Mouse (Mus musculus) liver, embryonic 15.5 days (tissue): ENCODE data around the gene Crebbp. TPM values are rescaled to one million over a fixed set of nuclear protein-coding genes. Genes with fewer than 3 reads are reported as not detected.

Experiments
- ATAC-seq: fragments of 200-750 bp; cut with Nextera tagmentation; 2 replicates; pipeline ENCODE4 v1.8.0; 2017; ENCODE audit warnings: moderate number of reproducible peaks, mild to moderate bottlenecking, moderate library complexity; ENCODE audit not compliant: insufficient read depth
- H3K27ac ChIP-seq: fragments of 300-500 bp; sonication (generic); replicated peaks from 2 replicates; pipeline ENCODE4 v1.5.1; 2015; ENCODE audit warnings: mild to moderate bottlenecking, inconsistent platforms
- H3K27me3 ChIP-seq: fragments of 300-500 bp; sonication (generic); 2 replicates; pipeline ENCODE4 v1.6.1; 2015; ENCODE audit warnings: mild to moderate bottlenecking, inconsistent platforms
- H3K36me3 ChIP-seq: fragments of 300-500 bp; sonication (generic); replicated peaks from 2 replicates; pipeline ENCODE4 v1.6.1; 2015; ENCODE audit warnings: moderate library complexity, mild to moderate bottlenecking, inconsistent platforms
- H3K4me1 ChIP-seq: fragments of 300-500 bp; sonication (generic); replicated peaks from 2 replicates; pipeline ENCODE4 v1.6.1; 2015; ENCODE audit warnings: inconsistent platforms
- H3K4me2 ChIP-seq: fragments of 300-500 bp; sonication (generic); 2 replicates; pipeline ENCODE4 v1.6.1; 2015; ENCODE audit warnings: moderate library complexity, mild to moderate bottlenecking, inconsistent platforms
- H3K4me3 ChIP-seq: fragments of 300-500 bp; sonication (generic); replicated peaks from 2 replicates; pipeline ENCODE4 v1.5.1; 2015; ENCODE audit warnings: mild to moderate bottlenecking, inconsistent platforms
- H3K9ac ChIP-seq: fragments of 300-500 bp; sonication (generic); 2 replicates; pipeline ENCODE4 v1.6.1; 2015; ENCODE audit warnings: moderate library complexity, mild to moderate bottlenecking, inconsistent platforms
- H3K9me3 ChIP-seq: fragments of 300-500 bp; sonication (generic); replicated peaks from 2 replicates; pipeline ENCODE4 v1.6.1; 2016; ENCODE audit warnings: inconsistent platforms
- WGBS: fragments of 180-500 bp; shearing (Covaris S2); methylation state at CpG from one replicate; pipeline ENCODE4 v1.1.7; 2015; ENCODE audit warnings: mixed read lengths; ENCODE audit not compliant: insufficient replicate concordance; 5-methylcytosine and 5-hydroxymethylcytosine counted together
- microRNA-seq: library from miRNA; unstranded; fragments of <30 nt; microRNA quantifications from one replicate; pipeline ENCODE4, GENCODE M21; 2016
- polyA plus RNA-seq: library from polyadenylated mRNA; unstranded; fragments of >200 nt; fragmentation: Nextera tagmentation; extraction: Ambion mirVana; gene quantifications from 2 replicates; pipeline ENCODE4 v1.2.1, GENCODE M21; 2015

The Crebbp gene
- polyA plus RNA-seq, 1 experiment from 2014 or later: 7.9 TPM

GRCm38 (mm10) chr16:4031441-4032274 is 182.1 kb downstream of the Crebbp start:
- Histone ChIP-seq H3K9me3 (no peaks in the 10 kb centered on the region), H3K4me2 (no peak overlapping the region), H3K27ac (0 out of 2 replicates have a peak overlapping the region, but pooled peaks have one; percentile 38), H3K4me1 (peaks cover 42% of the 10 kb centered on the region), H3K27me3 (no peaks in the 10 kb centered on the region), H3K4me3 (no peak overlapping the region), H3K36me3 (no peaks in the 10 kb centered on the region), H3K9ac (no peak overlapping the region)
- 59% methylated on average over 5 of the region's 6 CpGs for WGBS
- ATAC-seq: no peak

Small RNAs within 50 kb of the gene (microRNA-seq; reads per million reads assigned to microRNA genes)
- not detected for gene Gm23413

Other genes starting within 250 kb of the Crebbp start
- gene Nlrc3, start 237.4 kb downstream of the Crebbp start, polyA plus RNA-seq: 0.18 and 0.31 TPM in 2 replicates
- gene Slx4, start 210.2 kb downstream of the Crebbp start, polyA plus RNA-seq: 6.3 and 7.6 TPM in 2 replicates
- gene Dnase1, start 177.1 kb downstream of the Crebbp start, polyA plus RNA-seq: 0.88 and 1.0 TPM in 2 replicates
- 75.6 and 81.1 TPM in 2 replicates for gene Trap1, start 136.2 kb downstream of the Crebbp start, polyA plus RNA-seq
- 0.41 and 0.67 TPM in 2 replicates for gene Adcy9, start 206.5 kb upstream of the Crebbp start, polyA plus RNA-seq